Mouse (Mus musculus) embryo, embryonic 10 days (tissue): ENCODE results near the gene Gm281.
"Not testable (repeated sequence)": the region's sequence is repeated elsewhere in the genome, so short reads cannot be mapped to it uniquely, and the experiment has no call there.

Source experiments
- DNase-seq: peaks from one replicate; pipeline ENCODE4 v3.0.0-alpha.2; 2015; ENCODE audit warnings: low spot score

Gene Gm281

DNA sequence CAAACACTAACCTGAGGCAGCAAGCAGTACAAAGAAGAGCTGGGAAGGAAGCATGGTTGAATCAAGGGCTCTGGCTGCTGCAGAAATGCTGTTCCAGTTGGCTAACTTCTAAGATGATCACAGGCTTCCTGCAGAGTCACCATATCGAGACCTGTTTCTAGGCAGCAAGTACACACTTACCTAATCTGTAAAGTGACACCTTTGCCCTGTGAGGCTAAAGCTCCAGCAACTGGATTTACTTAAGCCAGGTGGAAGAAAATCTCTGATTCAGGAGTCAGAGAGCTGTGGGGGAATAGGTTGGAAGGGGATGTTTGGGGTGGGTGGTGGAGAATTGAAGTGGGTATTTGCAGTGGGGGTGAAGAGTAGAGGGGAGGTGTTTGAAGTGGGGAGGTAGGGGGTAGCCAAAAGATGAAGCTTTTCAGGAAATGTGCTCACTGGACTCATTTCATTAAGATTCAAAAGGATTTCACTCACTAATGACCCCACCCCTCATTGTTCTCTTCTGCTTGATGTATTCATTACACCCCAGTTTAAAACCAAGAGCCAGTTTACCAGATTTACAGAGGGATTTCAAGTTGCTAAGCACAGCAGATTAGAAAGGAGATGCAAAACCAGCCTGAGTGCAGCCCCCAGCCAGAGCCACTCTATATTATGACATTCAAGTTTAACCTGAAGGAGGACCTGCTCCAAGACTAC is at the start of gene Gm281:
TSS of gene Gm281 (minus strand) at position 92 of the 696 bp plus-strand sequence.
- DNase-seq, result no peak

DNA sequence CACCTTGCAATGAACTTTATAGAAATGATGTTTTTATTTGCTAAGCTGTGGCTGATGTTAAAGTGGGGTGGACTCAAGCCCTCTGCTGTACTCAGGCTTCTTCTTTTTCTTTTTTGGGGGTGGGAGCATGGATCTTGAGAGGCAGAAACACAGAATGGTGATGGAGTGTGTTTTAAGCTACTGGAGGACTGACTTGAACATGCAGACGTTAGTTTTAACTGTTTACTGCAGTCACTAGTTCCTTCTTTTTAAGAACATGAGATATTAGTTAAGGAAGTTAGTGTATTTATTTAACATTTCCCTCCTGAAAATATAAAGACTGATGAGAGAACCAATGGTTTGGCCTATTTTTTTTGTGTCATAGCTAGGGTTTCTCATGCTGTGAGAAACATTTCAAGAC is 49.2 kb upstream of the Gm281 start:
- DNase-seq, result no peak

DNA sequence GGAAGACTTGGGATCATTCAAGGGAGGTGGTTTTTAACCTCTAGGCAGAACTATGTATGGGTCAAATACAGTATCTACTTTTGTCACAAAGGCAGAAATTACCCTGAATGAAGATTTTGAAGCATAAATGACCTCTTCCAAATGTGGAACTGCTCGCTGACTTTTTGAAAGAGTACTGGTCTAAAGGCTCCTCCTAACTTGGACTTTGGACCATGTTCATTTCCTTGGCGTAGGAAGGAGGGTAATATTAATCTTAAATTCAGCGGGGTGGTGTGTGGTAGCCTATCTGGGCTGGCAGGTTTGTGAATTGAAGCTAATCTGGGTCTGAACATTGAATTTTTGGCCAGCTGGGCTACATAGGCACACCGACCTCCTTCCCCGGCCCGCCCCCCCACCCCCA is 48.2 kb upstream of the Gm281 start:
- DNase-seq, result no peak

DNA sequence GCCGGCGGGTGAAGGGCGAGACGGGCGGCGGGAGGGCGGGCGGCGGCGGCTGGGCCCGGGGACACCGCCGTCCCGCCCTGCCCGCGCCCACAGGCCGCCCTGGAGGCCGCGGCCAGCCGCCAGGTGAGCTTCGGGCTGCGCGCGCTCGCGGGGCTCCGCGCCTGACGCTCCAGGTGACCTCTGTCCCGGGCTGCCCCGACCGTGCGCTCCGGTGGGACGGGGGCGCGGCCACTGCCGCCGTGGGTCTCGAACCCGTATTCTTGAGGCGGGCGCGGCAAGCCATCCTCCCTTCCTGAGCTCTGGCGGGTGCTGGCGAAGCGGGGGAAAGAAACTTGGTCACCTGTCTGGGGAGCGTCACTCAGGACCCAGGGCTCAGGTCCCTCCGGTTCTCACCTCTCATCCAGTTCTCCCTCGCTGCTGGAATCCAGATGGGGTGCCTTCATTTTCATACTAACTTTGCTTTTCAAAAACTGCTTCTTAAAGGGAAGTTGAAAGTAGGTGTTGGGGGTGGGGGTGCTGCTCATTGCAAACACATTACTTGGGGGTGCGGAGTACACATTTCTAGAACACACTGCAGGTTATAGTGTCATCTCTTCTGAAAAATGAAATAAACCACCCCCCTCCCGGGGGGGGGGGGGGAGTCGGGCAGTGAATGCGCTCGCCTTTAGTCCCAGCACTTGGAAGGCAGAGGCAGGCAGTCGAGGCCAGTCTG is 47.3 kb upstream of the Gm281 start, which contains the start of the genes Atxn7 and Thoc7:
TSS of gene Atxn7 (plus strand) at position 40 of the 712 bp plus-strand sequence.
TSS of gene Thoc7 (minus strand) at position 452 of the 712 bp plus-strand sequence.
- peak; percentile 32 for DNase-seq

DNA sequence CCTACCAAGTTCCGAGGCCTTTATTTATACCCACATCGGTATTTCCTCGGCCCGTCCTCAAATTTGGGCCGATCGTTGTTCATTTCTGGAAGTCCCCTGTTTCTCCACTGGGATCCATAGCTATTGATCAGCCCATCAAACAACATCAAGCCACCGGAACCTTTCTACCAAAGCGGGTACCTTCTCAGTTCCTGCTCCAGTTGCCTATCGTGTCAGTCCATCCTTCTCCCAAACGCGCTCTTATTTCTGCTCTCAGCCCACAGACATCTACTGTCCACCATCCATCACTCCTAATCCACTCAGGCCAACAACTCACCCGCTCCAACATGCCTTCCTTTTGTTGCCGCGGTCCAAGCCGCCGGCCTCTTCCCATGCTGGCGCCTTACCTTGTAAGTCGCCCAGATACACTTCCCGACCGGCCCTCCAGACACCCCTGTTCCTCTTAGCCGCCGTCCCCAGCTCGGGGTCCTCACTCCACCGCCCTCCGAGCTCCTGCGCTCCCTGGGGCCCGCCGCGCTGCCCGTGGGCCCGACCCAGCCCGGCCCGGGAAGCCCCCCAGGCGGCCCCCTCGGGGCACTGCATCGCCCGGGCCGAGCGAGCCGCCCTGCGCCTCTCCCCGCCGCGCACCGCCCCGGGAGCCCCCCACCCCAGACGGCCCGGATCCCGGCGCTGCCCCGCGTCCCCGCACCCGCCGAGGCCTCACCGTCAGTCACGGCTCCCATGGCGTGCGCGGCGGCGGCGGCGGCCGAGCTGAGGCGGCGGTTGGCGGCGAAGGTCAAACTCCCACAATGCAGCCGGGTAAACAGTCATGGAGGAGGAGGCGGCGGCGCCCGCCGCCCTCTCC is 46.4 kb upstream of the Gm281 start:
- DNase-seq, result peak; percentile 83

DNA sequence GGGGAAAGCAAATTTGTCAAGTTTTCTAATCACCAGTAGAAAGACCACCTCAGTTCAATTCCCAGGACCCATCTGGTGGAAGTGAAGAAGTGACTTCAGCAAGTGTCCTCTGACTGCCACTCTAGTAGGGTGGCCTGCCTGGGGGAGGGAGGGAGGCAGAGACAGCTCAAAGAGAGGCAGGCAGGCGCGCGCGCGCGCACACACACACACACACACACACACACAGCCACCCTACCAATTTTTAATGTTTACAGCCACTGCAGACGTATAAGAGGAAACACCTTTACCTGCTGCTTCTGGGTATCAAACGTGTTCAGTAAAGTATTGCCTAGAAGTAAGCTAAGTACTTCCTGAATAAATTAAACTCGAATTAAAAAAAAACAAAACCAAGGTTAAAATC is 45.8 kb upstream of the Gm281 start:
- peak; percentile 53 for DNase-seq

DNA sequence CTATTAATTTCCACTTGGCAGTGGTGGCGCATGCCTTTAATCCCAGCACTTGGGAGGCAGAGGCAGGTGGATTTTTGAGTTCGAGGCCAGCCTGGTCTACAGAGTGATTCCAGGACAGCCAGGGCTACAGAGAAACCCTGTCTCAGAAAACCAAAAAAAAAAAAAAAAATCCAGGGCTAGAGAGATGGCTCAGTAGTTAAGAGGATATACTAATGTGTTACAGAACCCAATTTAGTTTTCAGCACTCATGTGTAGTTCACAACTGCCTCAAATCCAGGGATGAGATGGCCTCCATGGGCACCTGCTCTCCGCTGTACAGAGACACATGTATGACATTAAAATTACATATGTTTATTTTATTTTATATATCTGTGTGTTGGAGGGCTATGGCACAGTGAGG is 37.9 kb upstream of the Gm281 start:
- not testable (repeated sequence) for DNase-seq

DNA sequence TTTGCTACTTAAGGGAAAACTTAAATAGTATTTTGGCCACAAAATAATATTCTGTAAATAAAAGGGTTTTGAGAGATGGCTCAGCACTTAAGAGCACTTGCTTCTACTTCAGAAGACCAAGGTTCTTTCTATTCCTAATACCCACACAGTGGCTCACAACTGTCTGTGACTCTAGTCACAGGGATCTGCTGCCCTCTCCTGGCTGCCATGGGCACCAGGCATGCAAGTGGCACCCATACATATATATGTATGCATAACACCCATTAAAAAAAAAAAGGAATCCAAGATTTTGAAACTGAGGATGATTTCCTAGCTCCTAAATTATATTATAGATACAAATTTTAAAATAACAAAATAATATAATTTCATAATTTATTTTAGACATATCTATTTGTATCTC is 36.1 kb upstream of the Gm281 start:
- peak; percentile 52 for DNase-seq

DNA sequence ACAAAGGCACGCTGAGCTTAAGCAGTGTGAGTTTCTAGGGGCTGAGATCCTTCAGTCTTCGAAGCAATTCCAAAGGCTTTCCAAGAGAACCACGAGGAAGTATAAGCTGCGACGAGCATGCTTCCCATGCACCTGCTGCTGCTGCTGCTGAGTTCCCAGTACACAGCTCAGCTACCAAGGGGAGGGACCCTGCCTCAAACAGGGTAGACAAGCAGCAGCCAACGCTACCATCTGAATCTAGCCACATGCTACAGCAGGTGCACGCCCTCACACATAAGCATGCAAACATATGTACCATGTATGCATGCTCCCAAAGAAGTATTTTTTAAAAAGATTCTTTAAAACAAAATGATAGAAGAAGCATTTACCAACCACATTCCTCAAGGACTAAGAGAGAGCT is 34.1 kb upstream of the Gm281 start:
- DNase-seq, result no peak

DNA sequence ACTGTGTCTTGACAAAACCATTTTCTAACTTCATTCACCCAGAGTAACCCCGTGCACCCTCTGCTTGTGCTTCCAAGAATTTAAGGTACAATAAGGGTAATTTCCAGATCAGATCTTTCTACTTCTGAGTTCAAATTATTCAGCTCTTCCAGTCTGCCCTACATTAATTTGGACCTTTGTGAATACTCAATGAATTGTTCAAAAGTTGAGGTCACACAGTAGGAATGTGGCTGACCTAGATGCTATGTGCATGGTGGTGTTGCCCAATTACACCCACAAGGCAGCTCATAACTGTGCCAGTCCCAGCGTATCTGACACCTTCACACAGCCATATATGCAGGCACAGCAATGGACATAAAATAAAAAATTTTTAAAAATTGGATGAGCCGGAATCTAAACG is 30.4 kb upstream of the Gm281 start:
- DNase-seq, result no peak

DNA sequence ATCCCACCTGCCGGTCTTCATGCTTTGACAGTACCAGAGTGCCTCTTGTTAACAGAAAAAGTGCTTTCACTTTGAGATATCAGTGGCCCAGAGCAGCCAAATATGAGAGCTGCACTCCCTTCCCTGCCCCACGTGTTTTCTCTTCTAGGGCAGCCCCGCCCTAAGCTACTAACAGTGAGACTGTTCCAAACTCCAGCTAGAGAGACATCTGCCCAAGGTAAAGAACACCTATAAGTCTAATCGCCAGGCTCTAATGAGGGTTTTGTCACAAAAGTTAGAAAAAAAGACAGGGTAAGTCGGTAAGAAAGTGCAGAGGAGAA is 19.7 kb upstream of the Gm281 start:
- no peak for DNase-seq

DNA sequence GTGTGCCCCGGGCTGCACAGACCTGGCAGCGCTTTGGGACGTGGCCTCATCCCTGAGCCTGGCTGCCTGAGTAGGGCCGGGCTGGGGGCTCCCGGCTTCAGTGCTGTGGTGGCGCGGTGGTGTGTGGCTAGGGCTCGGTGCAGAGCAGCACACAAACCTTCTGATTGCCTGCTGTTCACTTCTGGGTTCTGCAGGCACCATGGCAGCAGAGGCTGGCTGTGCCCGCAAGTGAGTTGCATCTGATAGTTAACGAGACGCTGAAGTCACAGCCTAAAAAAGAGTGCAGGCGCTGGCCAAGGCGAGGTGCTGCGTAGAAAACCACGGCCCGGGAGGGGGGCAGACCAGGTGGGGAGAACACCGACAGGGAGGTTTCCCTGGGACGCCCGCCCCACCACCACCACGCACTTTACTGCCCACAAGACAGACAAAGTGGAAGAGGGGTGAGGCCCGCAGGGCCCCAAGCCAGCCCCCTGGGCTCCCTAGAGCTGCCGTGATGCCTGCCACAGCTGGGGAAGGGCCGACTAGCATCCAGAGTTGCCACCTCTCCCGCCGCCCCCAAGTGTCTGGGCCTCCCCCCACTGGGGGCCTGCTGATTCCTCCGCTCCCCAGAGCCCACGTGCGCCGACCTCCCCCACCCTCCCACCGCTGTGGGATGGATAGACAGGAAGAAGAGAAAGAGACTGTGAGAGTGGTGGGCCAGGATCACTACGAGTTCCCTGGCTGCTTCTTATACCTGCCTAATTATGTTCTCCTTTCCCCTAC is 19.2 kb upstream of the Gm281 start:
- no peak for DNase-seq

DNA sequence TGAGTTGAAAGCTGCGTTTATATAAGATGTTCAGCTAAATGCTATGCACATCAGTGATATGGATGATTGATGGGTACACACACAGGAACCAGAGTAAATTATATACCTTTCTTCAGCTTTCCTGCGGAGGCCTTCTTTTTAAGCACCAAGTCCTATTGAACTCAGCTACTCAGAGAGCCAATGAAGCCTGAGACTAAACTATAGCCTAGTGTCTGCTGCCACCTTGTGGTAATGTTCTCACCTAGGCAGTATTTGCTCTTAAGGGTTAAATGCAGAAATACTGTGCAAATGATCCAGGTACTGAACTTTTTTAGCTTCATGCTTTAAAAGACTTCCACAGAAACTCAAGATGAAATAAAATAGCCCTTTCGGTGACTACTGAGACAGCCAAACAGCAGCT is 3.4 kb upstream of the Gm281 start:
- peak; percentile 92 for DNase-seq

DNA sequence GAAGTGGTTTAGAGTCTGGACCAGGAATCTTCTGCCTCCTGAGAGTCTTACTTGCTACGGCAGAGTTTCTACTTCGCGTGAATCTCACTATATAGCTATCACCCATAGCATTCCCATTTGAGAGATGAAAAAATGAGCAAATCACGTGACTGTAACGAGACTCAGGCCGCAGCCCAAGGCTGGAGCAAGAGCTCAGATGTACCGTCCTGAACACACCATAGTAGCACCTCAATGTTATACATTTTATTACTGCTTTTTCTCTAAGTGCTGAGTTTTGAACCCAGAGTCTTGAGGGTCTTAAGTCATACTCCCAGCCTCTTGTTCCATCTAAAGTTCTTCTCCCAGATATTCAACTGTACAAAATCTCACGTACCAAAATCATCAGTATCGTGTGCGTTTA is 2.9 kb upstream of the Gm281 start:
- no peak for DNase-seq

DNA sequence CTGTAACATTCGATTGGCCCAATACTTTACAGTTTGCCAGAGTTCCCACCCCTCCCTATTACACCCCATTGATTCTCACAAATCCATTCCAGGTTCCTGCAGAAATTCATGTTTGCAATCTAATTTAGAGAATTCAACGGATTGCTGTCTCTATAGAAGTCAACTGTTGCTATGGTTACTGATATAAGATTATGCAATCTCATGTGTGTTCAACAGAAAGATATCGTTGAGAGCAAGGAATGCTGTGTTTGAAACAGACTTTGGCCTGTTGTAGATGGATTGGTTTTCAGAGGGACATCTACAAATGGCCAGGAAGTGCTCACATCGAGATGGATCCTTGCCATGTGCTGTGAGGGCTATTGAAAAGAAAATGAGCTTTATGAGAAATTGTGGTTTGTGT is 929 bp upstream of the Gm281 start:
- DNase-seq, result no peak

DNA sequence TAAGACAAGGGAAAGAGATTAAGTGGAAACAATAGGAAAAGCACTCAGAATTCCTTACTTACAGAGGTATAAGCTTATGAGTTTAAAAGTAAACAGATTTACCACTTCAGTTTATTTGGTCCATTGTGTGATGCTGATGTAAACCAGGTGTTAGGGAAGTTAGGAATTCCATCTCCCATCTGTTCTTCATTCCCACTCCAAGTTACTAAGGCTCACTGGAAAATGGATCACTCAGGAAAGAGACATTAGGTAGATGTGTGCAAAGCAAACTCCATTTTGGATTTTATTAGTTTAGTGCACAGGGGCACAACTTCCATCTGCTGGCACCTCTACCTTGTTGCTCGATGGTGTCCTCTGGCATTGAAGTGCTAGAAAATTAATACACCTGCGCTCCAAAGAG is 4.1 kb downstream of the Gm281 start:
- peak; percentile 27 for DNase-seq

DNA sequence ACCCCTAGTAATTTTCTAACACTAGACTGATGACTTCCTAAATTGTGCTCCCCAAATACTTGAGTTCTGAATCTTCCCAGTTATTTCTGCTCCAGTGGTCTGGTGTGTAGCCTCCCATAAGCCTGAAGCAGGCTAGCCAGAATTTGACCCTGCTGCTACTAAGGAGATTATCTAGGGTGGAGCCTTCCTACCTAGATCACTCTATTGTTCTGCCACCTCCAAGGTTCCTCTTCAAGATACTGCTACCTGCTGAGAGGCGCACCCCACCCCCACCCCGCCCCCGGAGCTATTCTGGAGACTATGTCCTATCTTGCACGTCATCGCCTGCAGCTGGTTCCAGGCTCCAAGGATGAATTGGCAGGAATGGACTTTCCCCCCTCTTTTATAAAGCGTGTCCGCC is 7.1 kb downstream of the Gm281 start:
- DNase-seq, result no peak

DNA sequence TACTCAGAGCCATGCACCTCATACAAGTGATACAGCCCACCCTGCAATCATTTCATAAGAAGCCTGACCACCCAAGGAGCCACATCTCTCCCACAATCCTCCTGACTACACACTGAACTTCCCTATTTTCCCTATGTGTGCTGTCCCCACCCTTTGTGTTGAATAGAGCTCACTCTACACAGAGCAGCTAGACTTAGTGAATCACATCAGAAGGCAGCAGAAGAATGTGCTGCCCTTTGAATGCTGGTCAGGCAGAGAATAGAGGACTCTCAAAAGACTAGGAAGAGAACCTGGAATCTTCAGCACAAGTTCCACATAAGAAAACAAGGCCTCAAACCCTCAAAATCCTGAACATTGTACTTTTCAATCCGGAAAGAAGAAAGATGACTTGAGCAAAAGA is 7.8 kb downstream of the Gm281 start:
- DNase-seq, result no peak

DNA sequence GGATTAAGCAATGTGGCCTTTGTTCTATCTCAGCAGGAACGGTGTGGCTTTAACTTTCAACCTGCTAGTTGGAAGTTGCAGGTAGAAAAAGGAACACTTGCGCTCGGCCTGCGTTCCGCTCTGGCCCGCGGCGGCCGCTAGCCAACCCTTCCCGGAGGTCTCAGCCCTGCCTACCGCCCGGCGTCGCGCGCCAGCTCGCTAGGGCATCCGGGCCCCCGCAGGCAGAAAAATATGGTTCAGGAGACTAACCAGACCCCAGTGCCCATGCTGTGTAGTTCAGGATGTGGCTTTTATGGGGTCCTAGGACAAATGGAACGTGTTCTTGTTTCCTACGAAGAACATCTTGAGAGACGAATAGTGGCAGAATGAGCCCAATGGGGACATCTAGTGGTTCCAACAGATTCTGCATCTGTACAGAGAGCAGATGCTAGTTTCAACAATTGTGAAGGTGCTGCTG is 12.6 kb downstream of the Gm281 start:
- peak; percentile 89 for DNase-seq

DNA sequence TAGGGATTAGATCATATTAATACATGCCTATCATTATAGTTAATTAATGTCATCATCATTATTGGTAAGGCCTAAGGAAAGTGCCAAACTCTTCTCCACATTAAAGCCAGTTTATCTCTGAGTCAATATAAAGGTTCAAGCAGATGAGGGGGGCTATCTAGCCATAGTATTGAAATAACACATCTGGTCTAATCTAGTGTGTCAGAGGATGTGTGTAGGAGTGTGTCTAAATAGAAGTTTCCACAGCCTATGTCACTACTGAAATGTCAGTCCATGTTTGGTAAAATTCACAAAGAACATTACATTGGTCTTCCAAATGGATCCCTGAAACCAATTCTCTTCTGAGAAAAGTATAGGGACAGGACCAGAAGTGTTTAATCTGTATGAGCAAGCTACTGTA is 19.1 kb downstream of the Gm281 start:
- no peak for DNase-seq

DNA sequence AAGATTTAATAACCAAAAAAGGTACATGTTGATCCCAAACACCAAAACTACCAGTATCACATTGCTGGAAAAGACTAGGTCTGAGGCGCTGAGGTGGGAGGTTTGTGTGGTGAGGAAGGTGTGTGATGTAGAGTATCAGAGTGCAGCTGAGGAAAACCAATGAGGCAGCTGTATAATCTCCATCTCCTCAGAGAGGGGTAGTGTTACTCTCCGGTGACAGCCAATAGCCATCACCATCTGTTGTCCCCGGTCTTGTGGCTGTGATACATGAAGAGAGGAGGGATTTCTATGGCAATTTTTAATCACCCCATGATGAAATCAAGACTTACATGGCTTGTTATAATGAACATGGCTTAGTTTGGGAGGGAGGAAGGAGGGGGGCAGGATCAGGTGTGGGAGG is 20.5 kb downstream of the Gm281 start:
- DNase-seq, result no peak

DNA sequence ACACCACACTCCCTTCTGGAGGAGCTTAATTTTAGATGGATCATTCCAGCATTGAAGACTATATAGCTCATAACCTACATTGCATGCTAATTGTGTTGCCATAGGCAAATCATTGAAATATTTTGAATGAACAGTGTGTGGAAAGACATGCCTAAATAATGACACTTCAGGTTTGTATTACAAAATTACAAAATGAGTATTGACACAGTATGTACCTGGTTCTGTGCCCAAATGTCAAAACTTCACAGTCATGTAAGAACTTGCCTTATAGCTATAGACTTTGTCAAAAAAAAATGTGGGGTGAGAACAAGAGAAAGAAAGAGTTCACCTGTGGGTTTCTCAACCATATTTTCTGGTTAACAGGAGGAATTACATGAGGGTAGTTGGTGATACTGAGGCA is 52.9 kb downstream of the Gm281 start:
- DNase-seq, result no peak
